Mouse (Mus musculus) brain, embryonic 14.5 days (tissue): ENCODE results near the gene Aldh4a1. TPM values are rescaled to one million over a fixed set of nuclear protein-coding genes. Genes with fewer than 3 reads are reported as not detected.

Source experiments
- DNase-seq: peaks from one replicate; pipeline ENCODE4 v3.0.0-alpha.2; 2011; ENCODE audit warnings: low read depth
- CTCF ChIP-seq: fragments of 200-500 bp; IDR thresholded peaks from 2 replicates; pipeline ENCODE4 v1.5.1; 2012; ENCODE audit warnings: inconsistent platforms, mild to moderate bottlenecking, moderate library complexity, borderline replicate concordance; ENCODE audit not compliant: insufficient read depth, insufficient read length; ENCODE audit errors: extremely low read depth
- POLR2A ChIP-seq: fragments of 200-500 bp; IDR thresholded peaks from 2 replicates; pipeline ENCODE4 v1.6.1; 2012; ENCODE audit warnings: mild to moderate bottlenecking, inconsistent platforms, borderline replicate concordance; ENCODE audit not compliant: poor library complexity, insufficient read depth, insufficient read length, severe bottlenecking; ENCODE audit errors: extremely low read depth
- polyA plus RNA-seq: library from polyadenylated mRNA; depleted of rRNA; stranded (reverse); fragments of >200 nt; gene quantifications from 2 replicates; pipeline ENCODE4 v1.2.3, GENCODE M21; 2012

Aldh4a1 gene
- polyA plus RNA-seq, 1 experiment, result 24.2 TPM

GRCm38 (mm10) chr4:139596715-139597114 lies 26.0 kb upstream of the Aldh4a1 start:
- TF ChIP-seq CTCF (no peak), POLR2A (no peak)
- DNase-seq, result peak; percentile 49

GRCm38 (mm10) chr4:139597286-139598284 lies 25.1 kb upstream of the Aldh4a1 start:
- no peak for DNase-seq
- TF ChIP-seq CTCF, result no peak
- no peak for TF ChIP-seq POLR2A

GRCm38 (mm10) chr4:139598356-139598755 lies 24.3 kb upstream of the Aldh4a1 start:
- no peak for DNase-seq
- TF ChIP-seq POLR2A (no peak), CTCF (no peak)

GRCm38 (mm10) chr4:139598950-139599518 lies 23.6 kb upstream of the Aldh4a1 start:
- peak; percentile 82 for DNase-seq

GRCm38 (mm10) chr4:139601519-139602356 lies 20.9 kb upstream of the Aldh4a1 start:
- TF ChIP-seq POLR2A (no peak), CTCF (no peak)
- DNase-seq, result no peak

More at GRCm38 (mm10) chr4:139598950-139599518, 23.6 kb upstream of the Aldh4a1 start:
- TF ChIP-seq CTCF (0 out of 2 replicates have a peak, but pooled peaks have one; percentile 9), POLR2A (no peak)

- peak; percentile 26 for DNase-seq
- TF ChIP-seq CTCF (peak; percentile 76), POLR2A (no peak)
Observed at GRCm38 (mm10) chr4:139602357-139603244, 20.1 kb upstream of the Aldh4a1 start, which contains the start of gene Gm21969. Gene Gm21969, plus strand, starts transcription at chr4:139603186.

GRCm38 (mm10) chr4:139605216-139605615 lies 17.4 kb upstream of the Aldh4a1 start:
- TF ChIP-seq CTCF (no peak), POLR2A (no peak)
- no peak for DNase-seq

- no peak for DNase-seq
- TF ChIP-seq POLR2A, result no peak
- no peak for TF ChIP-seq CTCF
Observed at GRCm38 (mm10) chr4:139606732-139607131, 15.9 kb upstream of the Aldh4a1 start.

- TF ChIP-seq POLR2A, result no peak
- DNase-seq, result no peak
Observed at GRCm38 (mm10) chr4:139608975-139609374, 13.7 kb upstream of the Aldh4a1 start.

GRCm38 (mm10) chr4:139610954-139611353 lies 11.7 kb upstream of the Aldh4a1 start:
- no peak for TF ChIP-seq POLR2A
- TF ChIP-seq CTCF, result no peak
- no peak for DNase-seq

GRCm38 (mm10) chr4:139611542-139611953 lies 11.1 kb upstream of the Aldh4a1 start:
- DNase-seq, result peak; percentile 90
- TF ChIP-seq POLR2A, result no peak
- TF ChIP-seq CTCF, result peak; percentile 97
